Mouse (Mus musculus) v-Abl transformed pro-B cells (cell line): ENCODE results near the gene Dkk3.

Experiments used
- in situ Hi-C, 2 experiments: fragments of 400-800 bp; cut with MboI; formaldehyde crosslinking; loops; one replicate each; pipeline ENCODE4 v1.15.1; 2025; ENCODE audit not compliant: unreplicated experiment in 2 of 2

Gene Dkk3

GRCm38 (mm10) chr7:112172669-112173068 lies 13.8 kb upstream of the Dkk3 start:
- in situ Hi-C loops: loop anchor here in 1 of 2 experiments (25.0 kb wide), 1 partner anchor 1390 kb away; no protein-coding TSS in a partner anchor

- in situ Hi-C loops: loop anchor here in 1 of 2 experiments (25.0 kb wide), 1 partner anchor 1392 kb away; no protein-coding TSS in a partner anchor
Observed at GRCm38 (mm10) chr7:112169955-112170692, 11.3 kb upstream of the Dkk3 start.

GRCm38 (mm10) chr7:112165593-112165992 lies 6.7 kb upstream of the Dkk3 start:
- in situ Hi-C loops: loop anchor here in 1 of 2 experiments (25.0 kb wide), 1 partner anchor 1397 kb away; no protein-coding TSS in a partner anchor

- in situ Hi-C loops: loop anchor here in 1 of 2 experiments (25.0 kb wide), 1 partner anchor 1397 kb away; no protein-coding TSS in a partner anchor
Observed at GRCm38 (mm10) chr7:112165032-112165431, 6.2 kb upstream of the Dkk3 start.

GRCm38 (mm10) chr7:112164430-112164829 lies 5.6 kb upstream of the Dkk3 start:
- in situ Hi-C loops: loop anchor here in 1 of 2 experiments (25.0 kb wide), 1 partner anchor 1398 kb away; no protein-coding TSS in a partner anchor

- in situ Hi-C loops: loop anchor here in 1 of 2 experiments (25.0 kb wide), 1 partner anchor 1402 kb away; no protein-coding TSS in a partner anchor
Observed at GRCm38 (mm10) chr7:112159835-112160234, 978 bp upstream of the Dkk3 start.

- in situ Hi-C loops: loop anchor here in 1 of 2 experiments (25.0 kb wide), 1 partner anchor 1404 kb away; no protein-coding TSS in a partner anchor
Observed at GRCm38 (mm10) chr7:112158316-112158741, 528 bp downstream of the Dkk3 start.

- in situ Hi-C loops: loop anchor here in 1 of 2 experiments (25.0 kb wide), 1 partner anchor 1405 kb away; no protein-coding TSS in a partner anchor
Observed at GRCm38 (mm10) chr7:112157584-112158315, 1.1 kb downstream of the Dkk3 start.

GRCm38 (mm10) chr7:112155194-112155593 lies 3.7 kb downstream of the Dkk3 start:
- in situ Hi-C loops: loop anchor here in 1 of 2 experiments (25.0 kb wide), 1 partner anchor 1407 kb away; no protein-coding TSS in a partner anchor

- in situ Hi-C loops: loop anchor here in 1 of 2 experiments (25.0 kb wide), 1 partner anchor 1408 kb away; no protein-coding TSS in a partner anchor
Observed at GRCm38 (mm10) chr7:112154445-112154844, 4.4 kb downstream of the Dkk3 start.

- in situ Hi-C loops: loop anchor here in 1 of 2 experiments (25.0 kb wide), 1 partner anchor 1912 kb away; no protein-coding TSS in a partner anchor
Observed at GRCm38 (mm10) chr7:112149113-112149512, 9.7 kb downstream of the Dkk3 start.

- in situ Hi-C loops: loop anchor here in 1 of 2 experiments (25.0 kb wide), 1 partner anchor 1911 kb away; no protein-coding TSS in a partner anchor
Observed at GRCm38 (mm10) chr7:112147979-112148378, 10.9 kb downstream of the Dkk3 start.

GRCm38 (mm10) chr7:112144646-112145179 lies 14.1 kb downstream of the Dkk3 start:
- in situ Hi-C loops: loop anchor here in 1 of 2 experiments (25.0 kb wide), 1 partner anchor 1907 kb away; no protein-coding TSS in a partner anchor

GRCm38 (mm10) chr7:112143978-112144377 lies 14.9 kb downstream of the Dkk3 start:
- in situ Hi-C loops: loop anchor here in 1 of 2 experiments (25.0 kb wide), 1 partner anchor 1907 kb away; no protein-coding TSS in a partner anchor

- in situ Hi-C loops: loop anchor here in 1 of 2 experiments (25.0 kb wide), 1 partner anchor 1906 kb away; no protein-coding TSS in a partner anchor
Observed at GRCm38 (mm10) chr7:112143090-112143500, 15.8 kb downstream of the Dkk3 start.

GRCm38 (mm10) chr7:112142616-112143015 lies 16.2 kb downstream of the Dkk3 start:
- in situ Hi-C loops: loop anchor here in 1 of 2 experiments (25.0 kb wide), 1 partner anchor 1905 kb away; no protein-coding TSS in a partner anchor

- in situ Hi-C loops: loop anchor here in 1 of 2 experiments (25.0 kb wide), 1 partner anchor 1903 kb away; no protein-coding TSS in a partner anchor
Observed at GRCm38 (mm10) chr7:112140725-112141124, 18.1 kb downstream of the Dkk3 start.

- in situ Hi-C loops: loop anchor here in 1 of 2 experiments (25.0 kb wide), 1 partner anchor 1901 kb away; no protein-coding TSS in a partner anchor
Observed at GRCm38 (mm10) chr7:112138509-112139405, 20.1 kb downstream of the Dkk3 start.

- in situ Hi-C loops: loop anchor here in 1 of 2 experiments (25.0 kb wide), 1 partner anchor 1901 kb away; no protein-coding TSS in a partner anchor
Observed at GRCm38 (mm10) chr7:112138168-112138508, 20.7 kb downstream of the Dkk3 start.
